Comparison of ENCODE assay signal across 24 mouse cellular contexts in the genomic region with DNA sequence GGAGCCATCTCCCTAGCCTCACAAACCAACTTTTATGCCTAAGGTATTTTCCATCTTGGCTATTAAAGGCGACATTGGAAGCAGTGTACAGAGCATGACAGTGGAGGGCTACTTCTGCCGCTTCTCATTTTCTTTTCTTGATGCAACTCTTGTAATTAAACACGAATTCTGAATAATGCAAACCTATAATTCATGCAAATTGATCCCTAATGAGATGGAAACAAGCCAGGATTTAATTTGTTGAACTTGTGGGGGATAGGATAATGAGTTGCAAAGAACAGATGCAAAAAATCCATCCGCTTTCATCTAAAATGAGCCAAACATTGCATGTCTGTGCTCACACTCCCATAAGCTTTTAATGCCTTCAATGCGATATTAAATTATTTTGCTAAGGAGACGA.
DNase-seq lines count a peak whose midpoint lies in the region; ATAC-seq and TF ChIP-seq lines count a peak whose summit lies in the region.
"Had no signal": no experiment of that assay in that cellular context is flagged by ENCODE, and none has a peak within 500 bp of the region (broad histone marks: within the 10 kb centered on the region; RNA-seq: fewer than 3 reads in every experiment).

No protein-coding gene starts in this region.

- no peak for DNase-seq in midbrain, embryonic 10.5 days (ENCODE audit: low spot score)
- peak; percentile 71 for DNase-seq in brain, embryonic 18.5 days (ENCODE audit: low read depth, low spot score)
- DNase-seq in forebrain, postnatal 0 days = peak; percentile 71
- peak; percentile 62 for DNase-seq in midbrain, postnatal 0 days (ENCODE audit: low spot score)
- DNase-seq in cerebellum, adult 2 months = no peak
- DNase-seq in kidney, adult 11 months = no peak
- no peak for DNase-seq in lung, postnatal 14 days
- DNase-seq: B cell, adult 2 months; cerebellum, postnatal 25 days; heart, postnatal 14 days; kidney, adult 8-10 months; kidney, postnatal 25 days; left cerebral cortex, postnatal 4 days; liver; lung, adult 18-20 months; right cerebral cortex, postnatal 25 days; thymus, postnatal 4 days had no signal

- H3K4me2 ChIP-seq in midbrain, embryonic 13.5 days (replicated peaks) = no peak overlapping the region
- no peak overlapping the region for H3K4me2 ChIP-seq in forebrain, postnatal 0 days (ENCODE audit: low read depth)
- H3K4me2 ChIP-seq in midbrain, postnatal 0 days (ENCODE audit: low read depth, low read length, poor library complexity, severe bottlenecking) = no peak overlapping the region
- H3K4me2 ChIP-seq: embryonic facial prominence, embryonic 15.5 days; heart, embryonic 11.5 days; midbrain, embryonic 12.5 days had no signal

- ATAC-seq in midbrain, embryonic 13.5 days = peak; percentile 63
- ATAC-seq in forebrain, postnatal 0 days = peak; percentile 81
- no peak for ATAC-seq in midbrain, postnatal 0 days (ENCODE audit: low FRiP score)
- ATAC-seq: inflammation-experienced regulatory T-cells, adult 6 months had no signal

- H3K27ac ChIP-seq in midbrain, embryonic 13.5 days = no peak overlapping the region
- H3K27ac ChIP-seq in midbrain, embryonic 10.5 days (replicated peaks) = no peak overlapping the region
- 0 out of 2 replicates have a peak overlapping the region, but pooled peaks have one; percentile 0 for H3K27ac ChIP-seq in forebrain, postnatal 0 days (ENCODE audit: low read depth, low read length)
- no peak overlapping the region for H3K27ac ChIP-seq in midbrain, postnatal 0 days (ENCODE audit: low read depth, low read length)
- H3K27ac ChIP-seq in cerebellum, adult 2 months (ENCODE audit: insufficient read depth, low read length) = no peak overlapping the region
- H3K27ac ChIP-seq: embryonic facial prominence, embryonic 15.5 days; left cerebral cortex, adult 2 months; macrophage; midbrain, embryonic 12.5 days had no signal

- H3K36me3 ChIP-seq in midbrain, embryonic 13.5 days = no peaks in the 10 kb centered on the region
- H3K36me3 ChIP-seq in midbrain, embryonic 10.5 days = no peaks in the 10 kb centered on the region
- no peaks in the 10 kb centered on the region for H3K36me3 ChIP-seq in forebrain, postnatal 0 days (ENCODE audit: insufficient read depth)
- no peaks in the 10 kb centered on the region for H3K36me3 ChIP-seq in midbrain, postnatal 0 days (ENCODE audit: insufficient read depth, low read length)
- H3K36me3 ChIP-seq: embryonic facial prominence, embryonic 15.5 days; midbrain, embryonic 12.5 days had no signal

- 70% methylated on average over 6 of the region's 6 CpGs for WGBS in midbrain, embryonic 13.5 days
- 92% methylated on average over 6 of the region's 6 CpGs for WGBS in midbrain, embryonic 10.5 days
- 19% methylated on average over 6 of the region's 6 CpGs for WGBS in forebrain, postnatal 0 days
- WGBS in midbrain, postnatal 0 days = 67% methylated on average over 6 of the region's 6 CpGs
- whole genome bisulfite sequencing in cerebellum, adult 2 months = 79% methylated on average over 6 of the region's 6 CpGs

- no peak overlapping the region for H3K4me3 ChIP-seq in midbrain, embryonic 13.5 days (replicated peaks)
- no peak overlapping the region for H3K4me3 ChIP-seq in midbrain, embryonic 10.5 days
- no peak overlapping the region for H3K4me3 ChIP-seq in forebrain, postnatal 0 days (ENCODE audit: low read depth, low read length)
- H3K4me3 ChIP-seq in midbrain, postnatal 0 days (ENCODE audit: low read depth, low read length) = no peak overlapping the region
- H3K4me3 ChIP-seq in cerebellum, adult 2 months (replicated peaks; ENCODE audit: insufficient read depth, low read depth, low read length) = no peak overlapping the region
- H3K4me3 ChIP-seq: embryonic facial prominence, embryonic 15.5 days; left cerebral cortex, adult 2 months; midbrain, embryonic 12.5 days had no signal

- H3K27me3 ChIP-seq in midbrain, embryonic 13.5 days = no peaks in the 10 kb centered on the region
- H3K27me3 ChIP-seq in midbrain, embryonic 10.5 days (ENCODE audit: low read depth, poor library complexity, severe bottlenecking) = no peaks in the 10 kb centered on the region
- H3K27me3 ChIP-seq in forebrain, postnatal 0 days (ENCODE audit: insufficient read depth, low read length) = no peaks in the 10 kb centered on the region
- H3K27me3 ChIP-seq in midbrain, postnatal 0 days (ENCODE audit: insufficient read depth, low read length) = no peaks in the 10 kb centered on the region
- H3K27me3 ChIP-seq in cerebellum, adult 2 months (ENCODE audit: control insufficient read depth, insufficient read depth, low read length) = no peaks in the 10 kb centered on the region; the same call in 1 of the 2 replicates
- H3K27me3 ChIP-seq: embryonic facial prominence, embryonic 15.5 days; midbrain, embryonic 12.5 days had no signal

- H3K4me1 ChIP-seq in midbrain, embryonic 13.5 days (replicated peaks) = no peaks in the 10 kb centered on the region
- 0 out of 2 replicates have a peak, but pooled peaks cover 4% of the 10 kb centered on the region for H3K4me1 ChIP-seq in midbrain, embryonic 10.5 days
- H3K4me1 ChIP-seq in forebrain, postnatal 0 days (ENCODE audit: insufficient read depth) = peaks cover 4% of the 10 kb centered on the region; the same call in 1 of the 2 replicates
- H3K4me1 ChIP-seq in midbrain, postnatal 0 days (ENCODE audit: insufficient read depth, low read length) = no peaks in the 10 kb centered on the region
- no peaks in the 10 kb centered on the region for H3K4me1 ChIP-seq in cerebellum, adult 2 months (ENCODE audit: control insufficient read depth, insufficient read depth, low read length)
- H3K4me1 ChIP-seq: embryonic facial prominence, embryonic 15.5 days had no signal

- H3K9me3 ChIP-seq in midbrain, embryonic 13.5 days = no peaks in the 10 kb centered on the region
- no peaks in the 10 kb centered on the region for H3K9me3 ChIP-seq in midbrain, embryonic 10.5 days (replicated peaks)
- no peaks in the 10 kb centered on the region for H3K9me3 ChIP-seq in forebrain, postnatal 0 days (ENCODE audit: low read length)
- H3K9me3 ChIP-seq in midbrain, postnatal 0 days (ENCODE audit: low read length) = no peaks in the 10 kb centered on the region
- H3K9me3 ChIP-seq: embryonic facial prominence, embryonic 15.5 days; midbrain, embryonic 12.5 days had no signal

- TF ChIP-seq CTCF in forebrain, postnatal 0 days (IDR thresholded peaks at IDR 0.05; ENCODE audit: low read depth) = no peak
- TF ChIP-seq CTCF in midbrain, postnatal 0 days (IDR thresholded peaks at IDR 0.05) = no peak
- TF ChIP-seq CTCF in cerebellum, adult 2 months (IDR thresholded peaks at IDR 0.05; ENCODE audit: borderline replicate concordance, insufficient read depth, low read depth, low read length) = no peak

- TF ChIP-seq POLR2A in cerebellum, adult 2 months (IDR thresholded peaks at IDR 0.05; ENCODE audit: borderline replicate concordance, insufficient read depth, low read length) = no peak

- H3K9ac ChIP-seq in midbrain, embryonic 13.5 days (replicated peaks) = no peak overlapping the region
- H3K9ac ChIP-seq in forebrain, postnatal 0 days = no peak overlapping the region
- no peak overlapping the region for H3K9ac ChIP-seq in midbrain, postnatal 0 days (replicated peaks; ENCODE audit: low read length, poor library complexity, severe bottlenecking)
- H3K9ac ChIP-seq: embryonic facial prominence, embryonic 15.5 days; midbrain, embryonic 12.5 days had no signal

Comparison
In these comparisons a context has a peak if more than half of its experiments do, and no peak if none do; other contexts are left out.
1. DNase-seq: peak in brain, embryonic 18.5 days (single experiment), forebrain, postnatal 0 days (single experiment) and midbrain, postnatal 0 days (single experiment); none in midbrain, embryonic 10.5 days (single experiment), cerebellum, adult 2 months (0 of 2), kidney, adult 11 months (single experiment) and lung, postnatal 14 days (single experiment).